Mouse (Mus musculus): ENCODE results near the gene Pced1a. TPM values are rescaled to one million over a fixed set of nuclear protein-coding genes. Genes with fewer than 3 reads are reported as not detected.

The Pced1a gene
- 1 to 10 TPM; 4.7 to 5.5 TPM for total RNA-seq (2021)
- long read RNA-seq, experiment 1, partial matches to known transcripts, result 3 of 6 reads
- long read RNA-seq, experiment 1, other reads (novel, unspliced or antisense), result 1 of 6 reads
- long read RNA-seq, experiment 2, partial matches to known transcripts, result 1 of 1 reads
- long read RNA-seq, experiment 2, other reads (novel, unspliced or antisense), result 0 of 1 reads

DNA sequence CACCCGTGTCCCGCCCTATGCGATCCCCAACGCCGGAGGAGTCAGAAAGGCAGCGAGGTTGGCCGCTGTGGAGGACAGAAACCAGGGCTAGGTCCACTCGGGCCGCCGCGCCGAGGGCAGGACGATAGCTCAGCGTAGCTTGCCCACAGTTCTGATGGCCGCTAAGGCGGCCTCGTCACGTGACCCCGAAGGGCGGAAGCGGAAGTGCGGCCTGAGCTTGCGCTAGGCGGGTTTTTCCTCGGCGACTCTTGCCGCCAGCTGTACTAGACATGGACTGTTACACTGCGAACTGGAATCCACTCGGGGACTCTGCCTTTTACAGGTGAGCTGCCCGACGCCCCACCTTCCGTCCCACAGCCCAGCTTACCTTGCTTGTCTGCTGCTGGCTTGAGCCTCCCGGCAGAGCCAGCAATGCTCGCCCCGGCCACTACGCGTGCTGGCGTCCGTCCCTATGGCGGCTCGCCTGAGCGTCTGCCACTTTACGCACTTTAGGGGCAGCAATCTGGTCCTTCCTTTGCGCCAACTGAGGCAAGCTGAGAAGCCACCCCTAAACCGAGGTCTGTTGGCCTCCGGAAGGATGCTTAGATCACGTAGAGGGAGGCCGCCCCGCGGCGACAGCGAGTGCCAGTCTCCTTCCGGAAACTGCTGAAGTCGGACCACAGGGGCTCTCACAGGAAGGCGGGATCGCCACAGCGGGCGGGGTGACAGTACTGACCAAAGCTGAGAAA is at the start of gene Pced1a, which contains the start of gene Vps16:
Gene Pced1a, minus strand, starts transcription at position 576 of the 728 bp plus-strand sequence.
Gene Vps16, plus strand, starts transcription at position 214 of the 728 bp plus-strand sequence.
- DNase-seq, result peak; percentile 92 to 96
- intact Hi-C loops (cut with DNase I), result no loop called here

DNA sequence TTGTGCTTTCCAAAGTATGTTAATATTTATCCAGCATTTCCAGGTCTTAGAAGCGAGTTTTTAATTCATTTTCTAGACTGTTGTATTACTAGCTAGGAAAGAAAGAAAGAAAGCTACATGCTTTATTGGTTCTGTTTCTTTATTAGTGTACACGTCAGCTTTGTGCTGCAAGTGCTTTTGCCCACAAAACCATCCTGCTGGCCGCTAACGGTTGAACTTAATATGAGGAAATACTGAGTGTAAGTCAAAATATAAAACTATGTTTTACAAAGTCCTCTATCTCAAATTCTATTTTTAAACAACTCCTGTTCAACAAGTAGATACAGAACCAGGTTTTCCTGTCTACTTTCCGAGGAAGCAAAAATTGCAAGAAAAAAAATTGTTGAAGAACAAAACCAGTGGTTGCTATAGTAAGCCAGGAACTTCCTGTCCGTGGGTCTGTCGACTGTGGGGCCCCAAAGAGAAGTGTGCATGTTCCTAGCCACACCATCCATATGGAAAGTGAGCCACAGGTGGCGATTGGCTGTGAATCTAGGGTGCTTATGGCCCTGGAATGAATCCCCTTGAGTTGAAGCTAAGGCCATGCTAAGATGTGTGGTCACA is 48.5 kb upstream of the Pced1a start:
- DNase-seq, result no peak
- intact Hi-C loops (cut with DNase I), result no loop called here

DNA sequence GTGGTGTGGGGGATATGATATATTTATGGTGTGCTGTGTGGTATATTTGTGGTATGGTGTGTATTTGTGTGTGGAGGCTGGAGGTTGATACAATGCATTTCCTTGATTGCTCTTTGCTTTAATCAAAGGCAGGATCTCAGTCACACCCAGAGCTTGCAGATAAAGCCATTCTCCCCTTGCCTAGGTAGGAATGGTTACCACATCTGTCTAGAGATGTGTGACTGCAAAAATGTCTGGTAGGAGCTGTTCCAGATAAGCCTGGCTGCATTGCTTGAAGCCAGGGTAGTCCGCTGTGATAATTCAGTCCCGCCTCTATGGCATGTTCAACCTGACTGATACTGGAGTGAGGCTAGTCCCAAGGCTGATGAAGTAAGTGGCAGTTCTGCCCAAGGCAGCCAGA is 45.4 kb upstream of the Pced1a start:
- no peak for DNase-seq
- intact Hi-C loops (cut with DNase I), result no loop called here

DNA sequence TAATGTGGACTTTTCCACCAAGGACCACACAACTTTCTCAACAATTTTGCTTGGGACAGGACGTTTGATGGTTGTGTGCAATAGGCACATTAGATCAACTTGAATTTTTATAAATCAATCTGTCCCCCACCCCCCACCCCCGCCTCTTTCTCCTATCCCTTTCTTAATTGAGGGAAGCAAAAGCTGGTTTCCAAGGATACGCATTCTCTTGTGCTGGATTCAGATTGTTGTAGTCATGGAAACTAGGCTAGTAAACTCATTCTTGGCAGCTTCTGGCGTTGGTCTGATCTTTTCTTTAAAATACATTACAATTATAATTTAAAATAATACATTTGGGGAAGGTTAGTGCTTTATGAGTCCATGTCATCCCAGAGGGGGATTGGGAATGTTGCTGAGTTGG is 44.9 kb upstream of the Pced1a start:
- intact Hi-C loops (cut with DNase I), result no loop called here
- no peak for DNase-seq

DNA sequence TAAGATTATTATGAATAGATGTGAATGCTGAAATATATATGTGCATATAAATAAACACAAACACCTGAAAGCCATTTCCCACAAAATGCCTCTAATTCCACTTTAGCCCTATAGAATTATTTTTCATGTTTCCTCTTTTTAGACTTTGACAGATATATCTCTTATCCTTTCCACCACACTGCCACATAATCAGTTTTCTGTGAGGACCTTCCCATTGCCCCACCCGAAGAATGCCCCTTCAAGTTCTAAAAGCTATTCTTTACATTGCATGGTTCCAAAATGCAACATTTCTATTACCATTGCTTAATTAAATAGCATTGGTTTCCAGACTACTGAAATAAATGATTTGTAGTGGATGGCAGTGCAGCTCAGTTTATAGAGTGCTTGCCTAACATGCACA is 41.9 kb upstream of the Pced1a start:
- intact Hi-C loops (cut with DNase I), result no loop called here
- DNase-seq, result no peak

DNA sequence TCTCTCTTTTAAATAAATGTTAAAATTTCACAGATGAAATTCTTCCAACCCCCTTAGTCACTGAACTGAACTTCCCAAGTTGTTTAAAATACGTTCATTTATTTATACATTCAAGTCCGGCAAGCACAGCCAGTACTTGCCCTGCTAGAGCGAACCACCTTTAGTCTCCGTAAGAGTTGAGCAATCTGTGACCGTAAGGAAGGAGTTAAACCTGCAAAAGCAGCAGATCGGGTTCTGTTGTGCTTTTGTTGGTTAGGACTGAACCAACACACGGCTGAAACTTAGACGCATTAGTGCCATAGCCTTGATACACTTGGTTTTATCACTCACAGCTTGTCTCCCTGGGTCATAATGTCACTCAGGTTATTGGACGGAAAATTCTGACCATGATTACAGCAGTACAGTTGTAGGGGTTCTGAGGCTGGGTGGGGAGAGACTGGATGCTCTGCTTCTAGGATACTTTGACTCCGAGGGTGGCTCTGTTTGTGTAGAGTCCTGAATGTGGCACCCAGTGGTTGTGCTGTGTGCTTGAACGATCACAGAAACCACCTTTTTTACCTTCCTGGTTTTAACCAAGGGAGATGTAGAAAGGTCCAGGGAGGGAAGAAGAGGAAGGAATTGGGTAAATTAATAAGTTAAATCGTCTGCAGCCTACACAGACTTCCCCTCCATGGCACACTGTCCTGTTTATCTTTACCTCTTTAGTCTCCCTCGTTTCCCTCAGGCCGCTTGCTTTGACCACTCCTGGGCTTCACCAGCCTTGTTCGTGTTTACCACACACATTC is 37.0 kb upstream of the Pced1a start:
- intact Hi-C loops (cut with DNase I), result no loop called here
- DNase-seq, result no peak

DNA sequence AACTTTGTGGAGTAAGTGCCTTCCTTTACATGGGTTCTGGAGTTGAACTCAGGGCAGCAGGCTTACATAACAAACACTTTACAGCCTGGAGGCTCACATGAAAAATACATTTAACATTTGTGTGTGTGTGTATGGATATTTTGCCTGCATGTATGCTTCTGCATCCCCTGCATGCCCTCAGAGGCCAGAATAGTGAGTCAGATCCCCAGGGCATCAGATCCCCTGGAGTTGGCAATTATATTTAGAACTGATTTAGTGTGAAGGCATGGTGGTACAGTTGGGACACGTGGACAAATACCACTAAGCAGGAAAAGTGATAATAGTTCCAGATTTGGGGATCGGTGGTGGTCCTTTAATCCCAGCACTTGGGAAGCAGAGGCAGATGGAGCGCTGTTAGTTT is 35.1 kb upstream of the Pced1a start:
- DNase-seq, result no peak
- intact Hi-C loops (cut with DNase I), result no loop called here

DNA sequence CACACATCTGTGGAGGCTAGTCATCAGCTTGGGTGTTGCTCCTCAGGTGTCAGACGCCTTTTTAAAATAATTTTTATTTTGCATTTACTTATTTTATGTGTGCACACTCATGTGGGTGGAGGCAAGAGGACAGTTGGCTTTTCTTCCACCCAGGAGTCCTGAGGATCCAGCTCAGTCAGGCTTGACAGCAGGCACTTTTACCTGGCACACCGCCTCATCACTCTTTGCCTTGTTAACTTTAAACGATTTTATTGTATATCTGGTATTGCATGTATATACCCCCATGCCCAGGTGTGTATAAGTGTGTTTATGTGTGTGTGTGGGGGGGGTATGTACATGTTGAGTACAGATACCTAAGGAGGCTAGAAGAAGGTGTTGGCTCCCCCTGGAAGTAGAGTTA is 33.4 kb upstream of the Pced1a start:
- no peak for DNase-seq
- intact Hi-C loops (cut with DNase I), result no loop called here

DNA sequence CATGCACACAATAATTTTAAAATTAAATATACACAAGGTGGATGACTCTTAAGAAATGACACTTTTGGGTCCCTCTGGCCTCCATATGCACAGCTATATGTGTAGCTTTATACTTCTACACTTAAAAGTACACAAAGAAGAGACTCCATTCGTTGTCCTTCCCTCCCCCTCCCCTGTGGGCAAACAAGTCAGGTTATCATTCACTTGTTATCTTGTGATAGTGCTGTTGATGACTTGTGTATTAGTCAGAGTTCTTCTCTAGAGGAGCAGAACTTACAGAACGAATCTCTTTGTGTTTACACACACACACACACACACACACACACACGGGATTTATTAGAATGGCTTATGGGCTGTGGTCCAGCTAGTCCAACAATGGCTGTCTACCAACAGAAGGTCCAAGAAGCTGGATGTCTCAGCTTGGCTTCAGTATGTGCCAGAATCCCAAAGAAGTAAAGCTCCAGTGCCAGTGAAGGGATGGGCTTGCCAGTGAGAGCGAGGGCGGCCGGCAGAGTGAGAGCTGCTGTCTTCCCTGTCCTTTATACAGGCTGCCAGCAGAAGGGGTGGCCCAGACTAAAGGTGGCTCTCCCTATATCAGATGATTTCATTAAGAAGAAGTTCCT is 30.4 kb upstream of the Pced1a start:
- peak in 1 of 2 experiments; percentile 14 for DNase-seq
- intact Hi-C loops (cut with DNase I), result loop anchor here (5.0 kb wide), 1 partner anchor 37 kb away; no protein-coding TSS in a partner anchor

DNA sequence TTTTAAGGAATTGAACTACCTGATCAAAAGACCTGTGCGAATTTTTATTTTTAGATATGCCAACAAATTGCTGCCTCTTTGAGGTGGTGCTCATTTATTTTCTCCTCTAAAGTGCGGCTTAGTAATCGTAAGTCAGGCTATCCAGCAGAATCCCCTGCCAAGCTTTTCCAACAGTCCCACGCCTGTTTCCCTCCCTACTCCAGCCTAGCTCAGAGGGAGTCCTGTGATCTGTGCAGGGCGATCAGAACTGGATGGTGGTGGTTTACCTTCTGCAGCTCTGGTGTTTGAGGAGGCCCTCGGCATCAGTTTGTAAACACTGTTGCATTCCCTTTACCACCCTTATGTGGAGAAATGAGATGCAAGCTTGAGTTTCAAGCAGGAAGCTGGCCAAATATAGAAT is 28.9 kb upstream of the Pced1a start:
- DNase-seq, result peak in 1 of 2 experiments; percentile 21
- intact Hi-C loops (cut with DNase I), result loop anchor here (5.0 kb wide), 1 partner anchor 39 kb away; no protein-coding TSS in a partner anchor

DNA sequence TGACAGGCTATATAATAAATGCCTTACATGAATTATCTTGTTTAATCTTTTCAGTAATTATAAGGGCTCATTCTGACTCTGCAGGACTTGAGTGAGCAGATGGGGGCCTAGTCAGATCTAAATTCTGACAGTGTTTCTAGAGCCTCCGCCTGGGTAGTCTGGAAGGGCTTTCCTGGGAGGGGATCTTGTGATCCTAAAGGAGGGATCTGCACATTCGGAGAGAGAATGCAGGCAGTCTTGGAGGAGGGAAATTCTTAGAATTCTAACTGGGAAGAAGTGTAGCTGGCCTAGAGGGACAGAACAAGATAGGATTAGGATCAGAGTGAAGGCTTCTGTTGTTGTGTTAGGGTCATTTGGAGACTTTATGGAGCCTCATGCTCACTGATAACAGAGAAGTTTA is 27.8 kb upstream of the Pced1a start:
- no peak for DNase-seq
- intact Hi-C loops (cut with DNase I), result loop anchor here (5.0 kb wide), 1 partner anchor 40 kb away; no protein-coding TSS in a partner anchor

DNA sequence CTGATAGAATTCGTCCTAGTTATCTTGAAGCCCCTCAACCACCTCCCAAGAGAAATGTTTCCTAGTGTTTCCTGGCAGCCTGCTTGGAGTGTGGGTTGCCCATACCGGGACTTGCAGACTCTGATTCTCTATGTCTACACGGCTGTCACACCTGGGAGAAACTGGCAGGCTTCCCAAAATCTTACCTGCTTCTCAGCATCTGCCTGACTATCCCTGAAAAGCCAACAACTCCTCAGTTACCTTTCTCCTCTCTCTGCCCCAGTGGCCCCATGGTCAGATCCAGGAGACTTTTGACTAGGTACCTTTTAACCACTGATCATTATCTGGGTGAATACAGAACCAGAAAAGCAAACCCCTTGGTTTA is 27.2 kb upstream of the Pced1a start:
- intact Hi-C loops (cut with DNase I), result loop anchor here (5.0 kb wide), 1 partner anchor 41 kb away; no protein-coding TSS in a partner anchor
- no peak for DNase-seq

DNA sequence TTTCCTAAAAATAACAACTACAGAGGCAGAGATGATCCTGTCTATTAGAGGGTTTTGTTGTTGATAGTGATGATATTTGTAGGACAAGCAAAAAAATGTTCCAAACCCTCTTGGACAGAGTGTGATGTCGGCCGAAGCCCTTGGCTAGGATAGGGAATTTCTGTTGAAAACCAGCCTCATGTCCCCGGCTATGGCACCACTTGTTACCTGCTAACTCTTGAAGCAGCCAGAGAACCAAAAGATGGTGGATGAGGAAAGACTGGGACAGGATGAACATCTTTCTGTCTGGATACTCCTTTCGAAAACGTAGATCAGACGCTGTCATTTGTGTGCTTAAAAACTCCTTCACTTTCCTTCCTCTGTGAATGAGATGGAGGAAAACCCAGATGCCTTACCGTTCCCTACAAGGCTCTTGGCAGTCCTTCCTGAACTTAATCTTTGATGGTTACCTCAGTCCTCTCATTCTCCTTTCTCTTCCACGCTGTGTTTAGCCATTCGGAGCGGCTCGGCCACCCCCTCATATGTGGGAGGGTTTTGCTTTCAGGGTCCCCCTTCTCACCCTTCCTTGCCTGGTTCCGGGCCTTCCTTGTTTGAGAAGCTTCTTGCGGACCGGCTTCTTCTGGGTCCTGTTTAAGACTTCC is 26.7 kb upstream of the Pced1a start:
- intact Hi-C loops (cut with DNase I), result loop anchor here (5.0 kb wide), 1 partner anchor 41 kb away; no protein-coding TSS in a partner anchor
- DNase-seq, result peak in 1 of 2 experiments; percentile 5

DNA sequence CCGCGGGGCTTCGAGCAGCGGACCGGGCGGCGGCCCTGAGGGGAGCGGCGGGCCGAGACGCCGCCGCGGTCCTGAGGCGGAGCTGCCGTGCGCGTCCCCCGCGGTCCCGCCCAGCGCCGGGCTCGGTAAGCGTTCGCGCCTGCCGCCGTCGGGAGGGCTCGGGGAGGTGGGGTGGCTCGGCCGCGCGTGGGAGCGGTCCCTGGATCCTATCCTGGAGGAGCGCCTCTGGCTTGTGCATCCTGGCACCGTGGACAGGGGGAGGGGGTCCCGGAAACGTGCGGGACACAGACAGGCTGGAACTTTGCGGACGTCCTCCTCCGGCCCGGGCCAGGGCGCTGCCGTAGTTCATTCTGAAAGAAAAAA is 25.9 kb upstream of the Pced1a start:
- intact Hi-C loops (cut with DNase I), result loop anchor here (5.0 kb wide), 1 partner anchor 42 kb away; no protein-coding TSS in a partner anchor
- DNase-seq, result peak; percentile 79 to 84

DNA sequence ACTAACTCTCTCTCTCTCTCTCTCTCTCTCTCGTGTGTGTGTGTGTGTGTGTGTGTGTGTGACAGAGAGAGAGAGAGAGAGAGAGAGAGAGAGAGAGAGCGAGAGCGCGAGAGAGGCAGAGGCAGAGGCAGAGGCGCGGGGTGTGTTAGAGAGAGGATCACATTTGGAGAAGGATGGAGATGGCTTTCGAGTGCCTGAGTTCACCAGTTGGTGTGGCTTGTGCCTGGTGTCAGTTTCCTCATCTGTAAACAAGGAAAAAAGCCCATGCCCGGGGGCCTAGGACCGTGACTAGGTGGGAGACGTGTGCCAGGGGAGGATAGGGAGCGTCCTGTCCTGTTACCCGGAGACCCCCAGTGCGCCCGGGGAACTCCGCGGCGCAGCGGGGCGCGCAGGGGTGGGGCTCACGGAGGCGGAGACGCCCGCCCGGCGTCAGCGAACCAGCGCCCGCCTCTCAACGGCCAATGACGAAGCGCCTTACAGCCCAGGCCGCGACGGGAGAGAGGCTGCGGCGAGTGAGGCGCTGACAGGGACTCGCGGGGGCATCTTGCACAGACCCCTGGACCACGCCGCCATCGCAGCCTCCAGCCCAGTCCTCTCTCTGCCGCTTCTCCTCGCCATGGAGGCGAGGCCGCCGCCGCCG is 25.4 kb upstream of the Pced1a start, which contains the start of gene Ptpra:
Gene Ptpra, plus strand, starts transcription at position 485 of the 640 bp plus-strand sequence.
- intact Hi-C loops (cut with DNase I), result loop anchor here (5.0 kb wide), 1 partner anchor 42 kb away; no protein-coding TSS in a partner anchor
- DNase-seq, result peak; percentile 94 to 95

DNA sequence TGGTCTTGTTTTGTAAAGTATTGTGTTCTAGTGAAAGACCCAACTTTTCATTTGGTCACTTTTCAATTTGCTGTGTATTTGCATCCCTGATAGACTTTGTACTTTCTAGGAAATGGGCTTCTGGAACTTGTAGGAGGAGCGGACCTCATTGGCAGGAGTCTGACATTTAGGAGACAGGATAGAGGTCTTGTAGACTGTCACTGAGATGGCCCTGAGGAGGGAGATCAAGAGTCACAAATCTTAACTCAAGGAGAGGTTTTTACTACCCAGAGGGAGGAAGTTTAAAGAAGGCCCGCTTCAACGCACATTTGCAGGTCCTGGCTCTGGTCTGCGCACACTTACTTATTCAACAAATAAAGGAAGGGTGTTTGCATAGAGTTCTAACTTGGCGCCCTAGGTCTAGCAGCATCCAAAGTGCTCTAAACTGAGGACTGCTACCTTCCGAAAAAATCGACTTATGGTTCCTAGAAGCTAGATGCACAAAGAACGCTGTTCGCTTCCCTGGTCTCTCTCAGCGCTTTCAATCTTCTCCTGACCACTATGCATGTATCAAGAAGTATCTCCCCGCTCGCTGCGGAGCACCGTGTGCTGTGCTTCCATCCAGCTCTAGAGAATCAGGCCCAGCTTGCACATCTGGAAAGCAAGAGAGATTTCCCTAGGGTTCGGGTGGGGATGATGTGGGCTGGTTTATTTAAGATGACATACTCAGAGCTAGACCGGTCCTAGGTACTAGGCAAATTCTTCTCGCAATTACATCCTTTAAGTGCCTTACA is 24.7 kb upstream of the Pced1a start:
- intact Hi-C loops (cut with DNase I), result no loop called here

DNA sequence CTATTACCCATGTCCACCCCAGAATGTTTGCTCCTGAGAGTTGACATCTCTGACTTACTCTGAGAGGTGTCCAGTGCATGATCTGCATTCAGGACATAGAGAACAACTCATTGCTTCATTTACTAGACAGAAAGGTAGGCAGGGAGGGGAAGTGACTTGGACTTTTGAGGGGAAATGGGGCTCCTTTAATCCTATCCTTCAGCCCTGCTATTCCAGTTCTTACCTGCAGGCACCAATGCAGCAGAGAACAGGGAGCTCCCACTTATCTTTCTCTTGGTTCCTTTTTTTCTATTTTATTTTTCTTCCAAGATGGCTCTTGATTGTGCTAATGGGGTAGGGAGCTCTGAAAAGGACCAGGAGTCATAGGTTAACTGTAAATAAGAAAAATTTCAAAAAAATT is 23.9 kb upstream of the Pced1a start:
- intact Hi-C loops (cut with DNase I), result no loop called here

More for the DNA sequence above, 24.7 kb upstream of the Pced1a start:
- DNase-seq, result peak in 1 of 2 experiments; percentile 9

DNA sequence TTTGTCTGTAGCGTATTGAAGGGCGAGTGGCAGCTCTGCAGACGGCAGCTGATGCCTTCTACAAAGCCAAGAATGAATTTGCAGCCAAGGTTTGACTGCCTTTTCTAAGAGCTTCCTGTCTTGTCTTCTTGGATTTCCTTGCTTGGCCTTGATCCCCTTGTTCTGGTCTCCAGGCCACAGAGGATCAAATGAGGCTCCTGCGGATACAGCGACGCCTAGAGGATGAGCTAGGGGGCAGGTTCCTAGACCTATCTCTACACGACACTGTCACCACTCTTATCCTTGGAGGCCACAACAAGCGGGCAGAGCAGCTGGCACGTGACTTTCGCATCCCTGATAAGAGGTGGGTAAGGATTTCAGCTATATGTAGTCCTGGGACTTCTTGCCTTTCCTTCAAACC is 17.7 kb upstream of the Pced1a start:
- no peak for DNase-seq
- intact Hi-C loops (cut with DNase I), result no loop called here

More for the DNA sequence above, 23.9 kb upstream of the Pced1a start:
- no peak for DNase-seq
